Mouse (Mus musculus): ENCODE results near the gene Itgb8. TPM values are rescaled to one million over a fixed set of nuclear protein-coding genes. Genes with fewer than 3 reads are reported as not detected.

The Itgb8 gene
- total and polyA plus RNA-seq, 3 experiments: not detected

DNA sequence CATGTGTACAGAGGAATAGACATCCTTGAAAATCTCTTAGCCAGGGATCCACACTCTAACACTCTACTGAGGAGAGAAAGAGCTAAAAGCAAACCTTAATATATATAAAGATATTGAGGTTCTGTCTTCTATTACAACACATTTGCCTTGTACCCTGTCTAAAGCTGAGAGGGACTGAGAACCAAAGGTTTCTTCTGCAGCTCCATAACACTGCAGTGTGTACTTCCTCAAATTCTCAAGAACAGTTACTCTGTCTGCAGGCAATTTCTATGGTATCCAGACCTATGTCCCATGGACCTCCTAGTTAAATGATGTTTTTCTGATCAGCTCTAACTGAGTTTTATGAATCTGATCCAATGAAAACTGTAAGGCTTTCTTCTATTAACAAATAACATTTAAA lies 13.9 kb downstream of the Itgb8 start:
- Histone ChIP-seq H3K9ac (ENCODE audit: insufficient read depth, low read depth) (no peak overlapping the region), H3K36me3 (replicated peaks in 1 of 2; ENCODE audit: control insufficient read depth in 1 of 2, insufficient read depth in 1 of 2, low read length in 1 of 2) (no peaks in the 10 kb centered on the region), H3K9me3 (replicated peaks; ENCODE audit: low read length) (no peaks in the 10 kb centered on the region), H3K79me2 (replicated peaks; ENCODE audit: control insufficient read depth, extremely low read depth, insufficient read depth, poor library complexity, severe bottlenecking) (no peaks in the 10 kb centered on the region), H3K27me3 (replicated peaks) (no peaks in the 10 kb centered on the region), H3K4me1 (ENCODE audit: control insufficient read depth in 1 of 2, insufficient read depth in 2 of 2) (no peaks in the 10 kb centered on the region), H3K4me2 (ENCODE audit: insufficient read depth, low read depth, poor library complexity, severe bottlenecking) (no peak overlapping the region), H3K27ac (ENCODE audit: insufficient read depth, low read depth) (no peak overlapping the region), H3K4me3 (replicated peaks in 1 of 3; ENCODE audit: low read depth in 2 of 3, low read length in 2 of 3, poor library complexity in 1 of 3) (no peak overlapping the region)
- dilution Hi-C loops (cut with MboI; ENCODE audit: extremely low pct_ligation_motif_present, extremely low pct_unique_long_range_greater_than_20kb, low sequenced_read_pairs): no loop called here
- TF ChIP-seq HCFC1 (IDR thresholded peaks at IDR 0.05; ENCODE audit: low read depth, low read length) (no peak), MAX (IDR thresholded peaks at IDR 0.05; ENCODE audit: low read length) (no peak), RAD21 (IDR thresholded peaks at IDR 0.05; ENCODE audit: low read depth, low read length) (no peak), EP300 (IDR thresholded peaks at IDR 0.05; ENCODE audit: low read length) (no peak), MYC (IDR thresholded peaks at IDR 0.05; ENCODE audit: low read depth, low read length) (no peak), UBTF (IDR thresholded peaks at IDR 0.05; ENCODE audit: low read depth, low read length) (no peak), TBP (conservative IDR thresholded peaks at IDR 0.05; ENCODE audit: low read depth, low read length) (no peak), POLR2A (IDR thresholded peaks at IDR 0.05; ENCODE audit: low read depth, low read length) (no peak), ELF1 (IDR thresholded peaks at IDR 0.05; ENCODE audit: low read depth, low read length) (no peak), CTCF (conservative IDR thresholded peaks at IDR 0.05 in 1 of 2, IDR thresholded peaks at IDR 0.05 in 1 of 2; ENCODE audit: low read depth in 2 of 2, low read length in 2 of 2) (no peak), MAZ (IDR thresholded peaks at IDR 0.05; ENCODE audit: low read depth, low read length) (no peak)
- DNase-seq (ENCODE audit: extremely low read depth): no peak
- in situ Hi-C loops (cut with MboI; ENCODE audit: low pct_ligation_motif_present, low pct_unique_long_range_greater_than_20kb, low sequenced_read_pairs): no loop called here

- H3K27me3 ChIP-seq (replicated peaks): no peaks in the 10 kb centered on the region
- H3K9ac ChIP-seq (ENCODE audit: insufficient read depth, low read depth): no peak overlapping the region
- H3K79me2 ChIP-seq (replicated peaks; ENCODE audit: control insufficient read depth, extremely low read depth, insufficient read depth, poor library complexity, severe bottlenecking): no peaks in the 10 kb centered on the region
- TF ChIP-seq MAX (IDR thresholded peaks at IDR 0.05; ENCODE audit: low read length) (no peak), UBTF (IDR thresholded peaks at IDR 0.05; ENCODE audit: low read depth, low read length) (no peak), TBP (conservative IDR thresholded peaks at IDR 0.05; ENCODE audit: low read depth, low read length) (no peak), PAX5 (IDR thresholded peaks at IDR 0.05; ENCODE audit: low read length) (no peak), CHD1 (IDR thresholded peaks at IDR 0.05; ENCODE audit: low read depth, low read length) (no peak), ETS1 (conservative IDR thresholded peaks at IDR 0.05; ENCODE audit: low read depth, low read length) (no peak), JUN (IDR thresholded peaks at IDR 0.05; ENCODE audit: insufficient read depth, low read depth, low read length) (no peak), IRF4 (IDR thresholded peaks at IDR 0.05; ENCODE audit: low read depth, low read length) (no peak), RAD21 (IDR thresholded peaks at IDR 0.05; ENCODE audit: low read depth, low read length) (no peak), POLR2AphosphoS2 (IDR thresholded peaks at IDR 0.05; ENCODE audit: low read depth, low read length) (no peak), MAZ (IDR thresholded peaks at IDR 0.05; ENCODE audit: low read depth, low read length) (no peak), MAFK (IDR thresholded peaks at IDR 0.05; ENCODE audit: insufficient replicate concordance, low read length) (no peak), BHLHE40 (IDR thresholded peaks at IDR 0.05; ENCODE audit: low read depth, low read length) (no peak), SMC3 (IDR thresholded peaks at IDR 0.05; ENCODE audit: low read depth, low read length) (no peak), MXI1 (IDR thresholded peaks at IDR 0.05; ENCODE audit: low read depth, low read length) (no peak), RCOR1 (conservative IDR thresholded peaks at IDR 0.05; ENCODE audit: low read depth, low read length) (no peak), EP300 (IDR thresholded peaks at IDR 0.05; ENCODE audit: low read length) (no peak)
- dilution Hi-C loops (cut with MboI; ENCODE audit: extremely low pct_ligation_motif_present, extremely low pct_unique_long_range_greater_than_20kb, low sequenced_read_pairs): no loop called here
- H3K27ac ChIP-seq (ENCODE audit: insufficient read depth, low read depth): no peak overlapping the region
- no peaks in the 10 kb centered on the region for H3K36me3 ChIP-seq (replicated peaks in 1 of 2; ENCODE audit: control insufficient read depth in 1 of 2, insufficient read depth in 1 of 2, low read length in 1 of 2)
- no peaks in the 10 kb centered on the region for H3K4me1 ChIP-seq (ENCODE audit: control insufficient read depth in 1 of 2, insufficient read depth in 2 of 2)
- no peak for DNase-seq (ENCODE audit: extremely low read depth)
- H3K4me2 ChIP-seq (ENCODE audit: insufficient read depth, low read depth, poor library complexity, severe bottlenecking): no peak overlapping the region
- H3K9me3 ChIP-seq (replicated peaks; ENCODE audit: low read length): no peaks in the 10 kb centered on the region
- in situ Hi-C loops (cut with MboI; ENCODE audit: low pct_ligation_motif_present, low pct_unique_long_range_greater_than_20kb, low sequenced_read_pairs): no loop called here
- no peak overlapping the region for H3K4me3 ChIP-seq (replicated peaks in 1 of 3; ENCODE audit: low read depth in 2 of 3, low read length in 2 of 3, poor library complexity in 1 of 3)
Observed at GRCm38 (mm10) chr12:119219409-119219808, 19.2 kb downstream of the Itgb8 start.
